Mouse (Mus musculus): ENCODE results near the gene Zmiz1. TPM values are rescaled to one million over a fixed set of nuclear protein-coding genes. Genes with fewer than 3 reads are reported as not detected.
A peak's percentile ranks its signal among the peaks of the same experiment; 100 is the strongest.

Gene Zmiz1
- polyA plus RNA-seq, 1 experiment from 2014 or later: 44.3 TPM

DNA sequence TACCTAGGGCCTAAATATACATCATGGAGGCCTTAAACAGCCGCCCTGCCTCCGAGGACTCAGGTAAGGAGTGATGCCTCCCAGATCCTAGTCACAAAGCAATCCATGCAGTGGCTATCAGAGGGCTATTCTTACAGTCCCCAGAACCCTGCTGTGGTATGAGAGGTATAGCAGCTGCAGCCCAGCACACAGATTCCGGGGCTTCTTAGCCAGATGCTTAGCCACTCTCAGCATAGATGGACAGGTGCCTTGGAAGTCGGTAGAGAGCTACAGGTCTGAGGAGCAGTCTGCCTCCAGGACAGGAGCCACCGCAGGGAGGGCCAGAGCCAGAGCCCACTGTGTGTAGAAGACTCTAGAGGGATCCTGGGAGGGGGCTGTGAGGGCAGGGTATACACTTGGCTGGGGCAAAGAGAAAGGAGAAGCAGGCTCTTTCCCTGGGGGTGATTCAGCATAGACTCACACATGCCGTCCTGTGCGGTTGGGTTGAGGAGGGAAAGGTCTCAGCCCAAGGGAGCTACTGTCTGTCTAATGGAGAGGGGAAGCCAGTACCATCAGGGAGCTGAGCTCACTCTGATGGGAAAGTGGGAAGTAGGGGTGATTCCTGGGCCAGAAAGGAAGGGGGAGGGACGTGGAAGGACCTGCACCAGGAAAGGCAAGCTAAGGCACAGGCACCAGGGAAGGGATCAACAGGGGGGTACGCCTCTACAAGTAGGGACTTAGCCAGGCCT is 27.9 kb downstream of the Zmiz1 start:
- Histone ChIP-seq H3K4me2 (no peak overlapping the region), H3K9ac (peak overlapping the region; percentile 49; the same call in 1 of the 2 replicates), H3K9me3 (no peaks in the 10 kb centered on the region), H3K4me1 (peaks cover 57% of the 10 kb centered on the region), H3K27ac (no peak overlapping the region), H3K27me3 (no peaks in the 10 kb centered on the region), H3K36me3 (no peaks in the 10 kb centered on the region), H3K4me3 (no peak overlapping the region)
- WGBS: 73% methylated on average over 9 of the region's 9 CpGs
- no peak for ATAC-seq (ENCODE audit: insufficient number of reproducible peaks, insufficient read depth, low FRiP score, low TSS enrichment, low read depth)

DNA sequence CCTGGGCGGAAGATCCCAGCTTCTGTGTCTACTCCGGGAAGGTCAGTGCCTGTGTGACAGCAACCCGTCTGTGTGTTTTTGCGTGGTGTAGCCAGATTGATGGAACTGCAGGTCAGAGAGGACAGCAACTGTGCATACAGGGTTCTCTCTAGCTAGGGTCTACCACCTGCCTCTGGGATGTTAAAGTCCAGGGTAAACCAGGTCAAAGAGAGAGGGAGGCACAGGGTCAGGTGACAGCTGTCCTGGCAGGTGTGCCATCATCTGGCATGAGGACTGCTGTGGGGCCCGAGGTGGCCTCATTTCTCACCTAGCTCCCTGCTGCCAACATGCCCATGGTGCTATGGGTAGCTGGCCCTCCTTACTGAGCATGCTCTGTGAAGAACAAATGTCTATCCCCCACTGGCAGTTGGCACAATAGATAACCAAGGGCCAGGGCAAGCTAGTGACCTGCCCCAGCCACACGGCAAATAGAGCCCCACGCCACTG is 28.5 kb downstream of the Zmiz1 start:
- WGBS: 79% methylated on average over 7 of the region's 7 CpGs
- Histone ChIP-seq H3K4me1 (peaks cover 63% of the 10 kb centered on the region), H3K27ac (no peak overlapping the region), H3K4me3 (no peak overlapping the region), H3K27me3 (no peaks in the 10 kb centered on the region), H3K36me3 (no peaks in the 10 kb centered on the region), H3K9ac (peak overlapping the region; percentile 49; the same call in 1 of the 2 replicates), H3K9me3 (no peaks in the 10 kb centered on the region), H3K4me2 (no peak overlapping the region)
- no peak for ATAC-seq (ENCODE audit: insufficient number of reproducible peaks, insufficient read depth, low FRiP score, low TSS enrichment, low read depth)

DNA sequence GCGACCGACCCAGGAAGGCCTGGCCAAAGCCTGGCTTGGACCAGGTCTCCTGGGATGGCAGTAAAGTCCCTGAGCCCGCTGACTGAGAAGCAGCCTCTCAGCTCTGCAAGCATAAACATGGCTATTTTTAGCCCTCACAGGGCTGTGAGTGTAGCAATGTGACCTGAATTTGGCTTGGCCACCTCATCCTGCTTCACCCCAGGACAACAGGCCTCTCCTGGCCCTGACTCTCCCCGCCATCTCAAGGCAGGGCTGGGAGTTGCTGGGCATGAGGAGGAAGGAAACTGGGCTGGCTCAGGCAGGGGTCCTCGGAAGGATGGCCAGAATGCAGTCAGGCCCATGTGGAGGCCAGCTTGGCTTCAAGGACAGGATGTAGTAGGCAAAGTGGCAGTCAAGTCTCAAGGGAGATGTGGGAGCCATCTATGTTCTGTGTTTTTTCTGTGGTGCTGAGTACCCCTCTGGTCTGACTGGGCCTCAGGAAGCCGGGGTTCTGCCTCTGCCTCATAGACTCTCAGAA is 29.2 kb downstream of the Zmiz1 start:
- Histone ChIP-seq H3K27ac (no peak overlapping the region), H3K4me2 (no peak overlapping the region), H3K27me3 (no peaks in the 10 kb centered on the region), H3K36me3 (no peaks in the 10 kb centered on the region), H3K4me1 (peaks cover 65% of the 10 kb centered on the region), H3K9me3 (no peaks in the 10 kb centered on the region), H3K4me3 (no peak overlapping the region), H3K9ac (no peak overlapping the region)
- ATAC-seq (ENCODE audit: insufficient number of reproducible peaks, insufficient read depth, low FRiP score, low TSS enrichment, low read depth): no peak
- 71% methylated on average over 6 of the region's 6 CpGs for WGBS

- Histone ChIP-seq H3K9me3 (no peaks in the 10 kb centered on the region), H3K27me3 (no peaks in the 10 kb centered on the region), H3K27ac (no peak overlapping the region), H3K36me3 (no peaks in the 10 kb centered on the region), H3K4me2 (no peak overlapping the region), H3K9ac (no peak overlapping the region), H3K4me3 (no peak overlapping the region), H3K4me1 (peaks cover 61% of the 10 kb centered on the region)
- WGBS: 75% methylated on average over 6 of the region's 6 CpGs
- ATAC-seq (ENCODE audit: insufficient number of reproducible peaks, insufficient read depth, low FRiP score, low TSS enrichment, low read depth): no peak
Measured at GRCm38 (mm10) chr14:25489336-25490078, 30.5 kb downstream of the Zmiz1 start.

- no peak overlapping the region for H3K4me2 ChIP-seq
- H3K9me3 ChIP-seq: no peaks in the 10 kb centered on the region
- WGBS: 76% methylated on average over 5 of the region's 5 CpGs
- no peaks in the 10 kb centered on the region for H3K27me3 ChIP-seq
- H3K4me1 ChIP-seq: peaks cover 71% of the 10 kb centered on the region
- no peak overlapping the region for H3K9ac ChIP-seq
- no peak overlapping the region for H3K4me3 ChIP-seq
- H3K27ac ChIP-seq: no peak overlapping the region
- no peaks in the 10 kb centered on the region for H3K36me3 ChIP-seq
- ATAC-seq (ENCODE audit: insufficient number of reproducible peaks, insufficient read depth, low FRiP score, low TSS enrichment, low read depth): no peak
Measured at GRCm38 (mm10) chr14:25491961-25492360, 33.0 kb downstream of the Zmiz1 start.

- H3K27me3 ChIP-seq: no peaks in the 10 kb centered on the region
- H3K9me3 ChIP-seq: no peaks in the 10 kb centered on the region
- no peaks in the 10 kb centered on the region for H3K36me3 ChIP-seq
- no peak overlapping the region for H3K9ac ChIP-seq
- WGBS: 76% methylated on average over 11 of the region's 11 CpGs
- no peak overlapping the region for H3K4me2 ChIP-seq
- H3K27ac ChIP-seq: peak overlapping the region; percentile 11; the same call in 1 of the 2 replicates
- no peak overlapping the region for H3K4me3 ChIP-seq
- H3K4me1 ChIP-seq: peaks cover 71% of the 10 kb centered on the region
- ATAC-seq (ENCODE audit: insufficient number of reproducible peaks, insufficient read depth, low FRiP score, low TSS enrichment, low read depth): no peak
Measured at GRCm38 (mm10) chr14:25492567-25493279, 33.7 kb downstream of the Zmiz1 start.

DNA sequence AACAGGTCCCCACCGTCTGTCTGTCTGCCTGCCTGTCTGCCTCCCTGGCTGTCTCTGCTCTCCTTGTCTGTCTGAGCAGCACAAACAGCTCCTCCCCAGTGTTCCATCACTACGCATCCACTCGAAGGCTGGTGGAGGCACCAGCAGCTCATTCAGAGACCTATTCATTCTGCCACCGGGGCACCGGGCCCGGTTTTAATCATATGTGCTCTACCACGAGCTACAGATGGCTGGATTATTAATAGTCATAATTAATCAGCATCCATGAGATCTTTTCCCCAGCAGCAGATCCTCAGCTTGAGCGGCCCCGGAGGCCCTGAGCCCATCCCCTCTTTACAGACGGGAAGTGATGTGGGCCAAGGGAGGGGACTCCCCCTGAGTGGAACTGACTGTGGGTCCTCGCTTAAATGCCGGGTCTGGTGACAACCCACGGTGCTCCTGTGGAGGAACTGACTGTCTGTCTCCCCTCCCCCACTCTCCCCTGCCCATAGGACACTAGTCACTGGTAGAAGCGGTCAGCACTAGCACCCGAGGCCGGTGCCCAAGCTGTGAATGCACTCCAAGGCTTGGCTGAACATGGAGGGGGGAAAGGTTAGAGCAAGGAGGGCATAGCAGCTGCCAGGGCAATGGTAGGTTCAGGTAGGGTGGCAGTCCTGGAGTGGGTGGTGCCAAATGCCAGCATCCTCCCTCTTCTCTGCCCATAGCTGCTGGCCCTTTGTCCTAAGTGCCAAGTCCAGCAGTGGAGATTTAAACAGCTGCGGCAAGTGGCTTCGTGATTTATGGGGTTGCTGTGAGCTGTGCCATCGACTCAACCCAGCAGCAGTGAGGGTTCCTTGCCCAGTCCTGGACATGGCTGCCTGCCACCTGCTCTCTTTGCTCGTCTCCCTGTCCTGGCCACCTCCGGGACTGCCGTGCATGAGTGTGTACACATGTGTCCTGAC is 34.6 kb downstream of the Zmiz1 start:
- Histone ChIP-seq H3K36me3 (no peaks in the 10 kb centered on the region), H3K27ac (peak overlapping the region; percentile 11; the same call in 1 of the 2 replicates), H3K4me1 (peaks cover 71% of the 10 kb centered on the region), H3K4me2 (no peak overlapping the region), H3K27me3 (no peaks in the 10 kb centered on the region), H3K9ac (no peak overlapping the region), H3K9me3 (no peaks in the 10 kb centered on the region), H3K4me3 (no peak overlapping the region)
- ATAC-seq (ENCODE audit: insufficient number of reproducible peaks, insufficient read depth, low FRiP score, low TSS enrichment, low read depth): no peak
- WGBS: 66% methylated on average over 22 of the region's 22 CpGs

- H3K9me3 ChIP-seq: no peaks in the 10 kb centered on the region
- H3K4me3 ChIP-seq: no peak overlapping the region
- H3K27me3 ChIP-seq: no peaks in the 10 kb centered on the region
- H3K9ac ChIP-seq: no peak overlapping the region
- H3K27ac ChIP-seq: 0 out of 2 replicates have a peak overlapping the region, but pooled peaks have one; percentile 2
- 85% methylated on average over 3 of the region's 3 CpGs for WGBS
- no peaks in the 10 kb centered on the region for H3K36me3 ChIP-seq
- no peak for ATAC-seq (ENCODE audit: insufficient number of reproducible peaks, insufficient read depth, low FRiP score, low TSS enrichment, low read depth)
- H3K4me2 ChIP-seq: no peak overlapping the region
- peaks cover 72% of the 10 kb centered on the region for H3K4me1 ChIP-seq
Measured at GRCm38 (mm10) chr14:25494778-25495177, 35.8 kb downstream of the Zmiz1 start.

DNA sequence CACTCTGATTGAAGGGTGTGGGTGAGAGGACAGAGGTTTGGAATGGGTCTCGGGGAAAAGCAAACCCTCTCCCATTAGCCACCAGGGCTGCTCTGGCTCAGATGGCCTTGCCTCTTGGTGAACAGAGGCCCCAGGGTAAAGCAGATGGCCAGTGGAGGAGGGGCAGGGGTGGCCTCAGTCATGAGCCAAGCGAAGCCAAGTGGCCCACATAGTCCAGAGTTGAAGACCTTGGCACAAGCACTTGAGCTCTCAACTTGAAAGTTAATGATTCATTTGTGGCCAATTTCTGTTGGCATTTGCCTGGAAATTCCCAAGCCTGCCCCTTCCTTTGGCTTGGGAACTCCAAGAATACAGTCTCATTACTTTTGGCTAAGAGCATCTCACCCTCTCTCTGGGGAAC is 37.1 kb downstream of the Zmiz1 start:
- Histone ChIP-seq H3K27ac (no peak overlapping the region), H3K9me3 (no peaks in the 10 kb centered on the region), H3K36me3 (no peaks in the 10 kb centered on the region), H3K4me3 (no peak overlapping the region), H3K27me3 (no peaks in the 10 kb centered on the region), H3K4me1 (peaks cover 82% of the 10 kb centered on the region), H3K4me2 (no peak overlapping the region), H3K9ac (no peak overlapping the region)
- WGBS: 72% methylated on average over 2 of the region's 2 CpGs
- no peak for ATAC-seq (ENCODE audit: insufficient number of reproducible peaks, insufficient read depth, low FRiP score, low TSS enrichment, low read depth)

DNA sequence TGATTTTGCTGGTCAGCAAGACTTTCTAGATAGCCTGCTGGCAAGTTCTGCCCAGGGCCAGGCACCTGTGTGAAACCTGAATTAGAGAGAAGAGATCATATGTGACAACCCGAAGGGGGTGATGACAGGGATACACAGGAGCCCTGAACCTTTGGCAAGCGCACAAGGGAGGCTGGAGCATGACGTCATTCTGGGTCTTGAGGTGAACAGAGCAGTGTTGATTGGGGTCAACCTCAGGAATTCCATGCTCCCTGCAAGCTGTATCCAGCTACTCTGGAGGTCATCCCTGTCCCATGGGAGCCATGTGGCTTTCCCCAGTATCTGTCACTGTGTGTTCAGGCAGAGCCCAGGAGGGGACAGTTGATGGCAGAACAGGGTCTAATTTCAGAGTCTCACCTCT is 38.0 kb downstream of the Zmiz1 start:
- Histone ChIP-seq H3K4me2 (no peak overlapping the region), H3K27me3 (no peaks in the 10 kb centered on the region), H3K27ac (no peak overlapping the region), H3K36me3 (no peaks in the 10 kb centered on the region), H3K4me3 (no peak overlapping the region), H3K9ac (no peak overlapping the region), H3K9me3 (no peaks in the 10 kb centered on the region), H3K4me1 (peaks cover 88% of the 10 kb centered on the region)
- 64% methylated on average over 3 of the region's 3 CpGs for WGBS
- no peak for ATAC-seq (ENCODE audit: insufficient number of reproducible peaks, insufficient read depth, low FRiP score, low TSS enrichment, low read depth)
